Mouse (Mus musculus): ENCODE data around the gene Slc25a15.

Gene Slc25a15

GRCm38 (mm10) chr8:22398142-22398951 lies at the start of gene Slc25a15:
Slc25a15 (minus strand) TSS chr8:22398597.
- peak; percentile 68 for DNase-seq (ENCODE audit: low read depth)

- peak; percentile 43 for DNase-seq (ENCODE audit: low read depth)
These were observed 13.6 kb upstream of the Slc25a15 start for GRCm38 (mm10) chr8:22411971-22412370.

DNA sequence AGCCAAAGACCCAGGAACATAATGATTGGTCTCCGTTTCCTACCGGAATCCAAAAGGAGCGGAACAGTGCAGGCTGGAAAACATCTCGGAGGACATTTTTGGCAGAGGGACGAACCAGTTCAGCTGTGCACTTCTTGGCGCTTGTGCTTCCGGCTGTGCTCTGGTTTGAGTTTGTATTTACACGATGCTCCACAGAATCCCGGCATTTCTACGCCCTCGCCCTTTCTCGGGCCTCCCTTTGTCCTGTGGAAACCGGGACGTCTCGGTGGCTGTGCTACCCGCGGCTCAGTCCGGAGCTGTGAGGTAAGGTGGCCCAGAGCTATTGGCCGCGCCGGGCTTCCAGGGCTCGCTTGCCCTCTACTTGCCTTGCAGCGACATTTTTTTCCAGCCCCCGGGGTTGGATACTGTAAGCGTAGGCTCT lies 12.9 kb upstream of the Slc25a15 start, which contains the start of gene Mrps31:
Gene Mrps31 (plus strand): TSS at position 80 of the 421 bp plus-strand sequence.
- peak; percentile 89 for DNase-seq (ENCODE audit: low read depth)

GRCm38 (mm10) chr8:22410688-22411281 lies 12.4 kb upstream of the Slc25a15 start:
- peak; percentile 15 for DNase-seq (ENCODE audit: low read depth)

GRCm38 (mm10) chr8:22405733-22406132 lies 7.3 kb upstream of the Slc25a15 start:
- no peak for DNase-seq (ENCODE audit: low read depth)

- DNase-seq (ENCODE audit: low read depth) = no peak
These were observed 4.8 kb upstream of the Slc25a15 start for GRCm38 (mm10) chr8:22403235-22403634.

- DNase-seq (ENCODE audit: low read depth) = no peak
These were observed 2.2 kb upstream of the Slc25a15 start for GRCm38 (mm10) chr8:22400593-22400992.

- DNase-seq (ENCODE audit: low read depth) = no peak
These were observed 986 bp upstream of the Slc25a15 start for GRCm38 (mm10) chr8:22399285-22399880.

- no peak for DNase-seq (ENCODE audit: low read depth)
These were observed 621 bp downstream of the Slc25a15 start for GRCm38 (mm10) chr8:22397811-22398141.

GRCm38 (mm10) chr8:22395256-22395655 lies 3.1 kb downstream of the Slc25a15 start:
- DNase-seq (ENCODE audit: low read depth) = no peak

DNA sequence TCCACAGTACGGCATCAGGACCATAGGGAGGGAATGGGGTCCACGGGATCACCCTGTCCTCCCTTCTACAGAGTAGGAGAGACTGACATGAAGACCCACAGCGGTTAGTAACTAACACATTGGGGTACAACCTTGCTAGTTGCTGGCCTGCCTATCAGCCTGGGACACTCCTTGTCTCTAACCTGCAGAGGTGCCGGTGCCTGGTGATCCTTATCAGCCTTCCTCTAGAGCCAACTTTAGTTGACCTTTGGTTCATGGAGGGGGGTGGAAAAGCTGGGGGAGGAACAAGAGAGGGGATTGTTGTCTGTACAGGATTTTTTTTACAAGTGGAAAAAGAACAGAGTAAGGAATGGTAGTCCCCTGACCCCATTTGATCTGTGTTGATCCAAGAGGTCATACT lies 3.9 kb downstream of the Slc25a15 start:
- no peak for DNase-seq (ENCODE audit: low read depth)

DNA sequence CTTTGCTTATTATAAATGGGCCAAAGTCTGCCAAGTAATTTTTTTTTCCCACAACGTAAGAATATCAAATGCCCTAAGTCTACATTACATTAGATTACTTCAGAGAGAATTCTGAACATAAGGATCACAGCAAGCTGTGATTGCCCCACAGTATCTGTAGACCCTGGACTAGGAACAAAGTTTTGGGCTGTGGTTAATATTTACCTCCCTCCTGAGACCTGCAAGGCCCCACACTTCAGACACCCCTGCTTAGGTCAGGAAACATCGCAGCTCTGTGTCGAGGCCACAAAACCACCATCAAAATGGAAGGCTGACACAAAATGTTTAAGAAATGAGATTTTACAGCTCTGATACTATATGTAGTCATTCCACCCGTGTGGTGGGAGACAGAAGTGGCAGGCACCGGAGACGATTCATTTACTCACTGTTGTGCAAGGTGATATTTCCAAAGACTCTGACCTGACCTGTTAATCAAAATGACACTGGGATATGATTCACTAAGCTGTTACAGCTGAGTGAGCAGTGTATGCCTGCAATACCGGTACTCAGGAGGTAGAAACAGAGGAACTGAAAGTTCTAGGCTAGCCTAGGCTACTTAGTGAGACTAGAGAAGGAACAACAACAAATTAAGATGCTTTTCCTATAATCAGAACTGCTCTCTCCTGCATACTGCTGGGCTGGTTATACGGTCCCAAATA lies 7.5 kb downstream of the Slc25a15 start:
- DNase-seq (ENCODE audit: low read depth) = no peak

DNA sequence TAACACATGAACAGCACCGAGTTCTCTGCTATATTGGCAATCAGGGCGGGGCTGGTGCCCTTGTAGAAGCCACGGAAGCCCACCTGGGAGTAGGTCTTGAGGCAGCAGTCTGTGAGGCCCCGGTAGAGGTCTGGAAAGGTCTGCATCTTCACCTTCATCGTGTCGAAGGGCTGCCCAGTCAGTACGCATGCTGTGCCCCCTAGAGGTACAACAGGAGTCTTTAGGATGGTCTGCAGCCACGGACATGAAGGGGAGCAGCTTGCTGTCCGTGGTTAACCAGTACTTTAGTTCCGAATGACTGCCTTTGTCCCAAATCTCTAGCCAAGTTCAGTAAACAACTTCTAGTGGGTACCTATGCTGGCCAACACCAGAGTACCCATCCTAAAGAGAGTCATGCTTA lies 8.5 kb downstream of the Slc25a15 start:
- DNase-seq (ENCODE audit: low read depth) = no peak

GRCm38 (mm10) chr8:22385158-22385557 lies 13.2 kb downstream of the Slc25a15 start:
- DNase-seq (ENCODE audit: low read depth) = no peak

GRCm38 (mm10) chr8:22382824-22383595 lies 15.4 kb downstream of the Slc25a15 start:
- no peak for DNase-seq (ENCODE audit: low read depth)

DNA sequence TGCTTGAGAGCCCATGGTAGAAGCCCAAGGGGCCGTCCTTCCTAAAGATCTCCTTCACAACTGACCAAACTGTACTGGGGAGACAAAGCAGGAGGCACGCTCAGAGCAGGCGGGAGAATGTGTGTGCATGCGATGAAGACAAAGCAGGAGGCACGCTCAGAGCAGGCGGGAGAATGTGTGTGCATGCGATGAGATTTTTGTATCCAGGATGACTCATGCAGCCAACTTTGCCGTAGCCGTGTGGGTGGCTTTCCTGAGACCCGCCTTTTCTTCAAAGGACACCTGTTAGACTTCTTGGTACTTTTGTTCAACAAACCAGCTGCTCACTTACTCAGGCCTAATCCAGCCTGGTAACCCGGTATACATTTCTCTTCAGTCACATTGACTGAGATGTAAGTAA lies 17.5 kb downstream of the Slc25a15 start:
- DNase-seq (ENCODE audit: low read depth) = no peak

- peak; percentile 15 for DNase-seq (ENCODE audit: low read depth)
These were observed 21.5 kb downstream of the Slc25a15 start for GRCm38 (mm10) chr8:22376903-22377302.

DNA sequence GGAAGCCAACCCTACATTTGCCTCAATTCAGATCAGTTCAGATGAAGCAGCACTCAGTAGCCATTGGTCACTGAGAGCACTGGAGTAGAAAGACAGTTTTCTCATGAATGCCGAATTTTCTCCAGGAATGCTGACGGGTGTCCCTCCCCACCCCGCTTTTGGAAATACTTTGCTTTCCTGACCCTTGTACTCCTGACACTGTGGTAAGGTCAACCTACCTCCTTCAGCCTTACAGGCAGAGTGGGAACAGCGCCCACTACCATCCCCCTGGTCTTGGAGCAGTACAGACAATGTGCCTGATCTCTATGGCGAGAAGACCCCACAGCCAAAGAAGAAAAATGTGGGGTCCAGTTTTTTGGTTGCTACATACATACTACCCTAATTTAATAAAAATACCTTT lies 22.1 kb downstream of the Slc25a15 start:
- DNase-seq (ENCODE audit: low read depth) = no peak

- no peak for DNase-seq (ENCODE audit: low read depth)
These were observed 38.5 kb downstream of the Slc25a15 start for GRCm38 (mm10) chr8:22359882-22360281.

DNA sequence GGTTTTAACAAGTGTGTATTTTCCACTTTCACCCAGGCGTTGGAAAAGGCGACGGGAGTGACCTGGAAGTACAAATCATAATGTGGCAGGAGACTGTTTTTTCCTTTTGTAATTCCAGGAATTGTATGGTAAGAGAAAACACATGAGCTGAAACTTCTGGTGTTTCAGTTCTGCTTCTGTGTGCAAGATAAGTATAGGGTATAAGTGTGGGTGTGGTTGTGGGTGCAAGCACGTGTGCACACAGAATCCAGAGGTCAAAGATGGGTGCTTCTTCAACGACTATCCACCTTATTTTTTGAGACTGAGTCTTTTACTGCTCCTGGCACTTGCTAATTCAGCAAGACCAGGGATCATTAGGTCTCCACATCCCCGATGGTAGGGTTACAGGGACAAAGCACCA lies 39.0 kb downstream of the Slc25a15 start:
- DNase-seq (ENCODE audit: low read depth) = no peak

GRCm38 (mm10) chr8:22335426-22335825 lies 63.0 kb downstream of the Slc25a15 start:
- DNase-seq (ENCODE audit: low read depth) = no peak

Data from c-Kit-positive CD71-positive TER-119-negative erythroid progenitor cells, embryonic 14.5 days (primary cell).